Mouse (Mus musculus): ENCODE data around the gene Ly6g6f. TPM values are rescaled to one million over a fixed set of nuclear protein-coding genes. Genes with fewer than 3 reads are reported as not detected.
A peak's percentile ranks its signal among the peaks of the same experiment; 100 is the strongest.

Ly6g6f gene
- polyA plus RNA-seq, 1 experiment = not detected

DNA sequence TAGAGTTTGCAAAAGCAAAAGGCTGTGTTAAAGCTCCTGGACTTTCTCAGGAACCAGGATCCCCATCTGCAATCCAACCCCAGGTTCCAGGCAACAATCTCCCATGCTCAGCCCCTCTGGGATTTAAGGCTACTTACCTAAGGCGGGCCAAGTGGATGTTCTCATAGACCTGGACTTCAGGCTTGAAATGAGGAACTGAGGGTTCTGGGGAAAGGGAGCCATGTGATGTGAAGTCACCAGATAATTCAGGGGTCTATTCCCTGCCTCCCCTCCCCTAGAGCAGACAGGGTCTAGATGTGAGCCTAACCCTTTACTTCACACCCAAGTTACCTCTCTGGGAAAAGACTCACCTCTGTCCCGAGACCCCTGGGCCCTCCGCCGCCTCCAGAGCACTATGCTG lies 4.7 kb downstream of the Ly6g6f start:
- no peak overlapping the region for H3K27ac ChIP-seq (ENCODE audit: insufficient read depth, low read length)
- TF ChIP-seq CTCF (IDR thresholded peaks at IDR 0.05; ENCODE audit: borderline replicate concordance, insufficient read depth, low read length) (no peak), POLR2A (IDR thresholded peaks at IDR 0.05; ENCODE audit: low read depth, low read length) (no peak)
- no peaks in the 10 kb centered on the region for H3K4me1 ChIP-seq (ENCODE audit: control insufficient read depth, insufficient read depth, low read length)

DNA sequence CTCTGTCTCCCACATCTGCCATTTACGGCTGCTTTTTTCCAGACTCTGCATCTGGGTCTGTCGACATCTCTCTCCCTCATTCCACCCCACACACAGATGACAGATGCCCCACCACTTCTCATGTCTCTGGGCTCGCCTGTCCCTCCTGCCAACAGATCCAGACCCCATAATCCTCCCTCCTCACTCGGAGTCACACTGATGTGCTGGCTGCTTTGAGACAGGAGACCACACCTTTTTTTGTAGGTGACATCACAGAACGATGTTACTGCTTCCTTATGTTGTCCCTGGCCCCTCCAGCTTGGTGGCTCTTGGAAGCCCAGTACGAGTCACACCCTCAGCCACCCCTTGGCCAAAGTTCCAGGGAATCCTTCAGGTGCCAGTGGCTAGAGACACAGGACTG lies 5.2 kb downstream of the Ly6g6f start:
- TF ChIP-seq CTCF (IDR thresholded peaks at IDR 0.05; ENCODE audit: borderline replicate concordance, insufficient read depth, low read length) (no peak), POLR2A (IDR thresholded peaks at IDR 0.05; ENCODE audit: low read depth, low read length) (no peak)
- Histone ChIP-seq H3K4me3 (ENCODE audit: insufficient read depth, low read length) (no peak overlapping the region), H3K27ac (ENCODE audit: insufficient read depth, low read length) (no peak overlapping the region), H3K4me1 (ENCODE audit: control insufficient read depth, insufficient read depth, low read length) (no peaks in the 10 kb centered on the region)

More for the DNA sequence above, 4.7 kb downstream of the Ly6g6f start:
- no peak overlapping the region for H3K4me3 ChIP-seq (ENCODE audit: insufficient read depth, low read length)

DNA sequence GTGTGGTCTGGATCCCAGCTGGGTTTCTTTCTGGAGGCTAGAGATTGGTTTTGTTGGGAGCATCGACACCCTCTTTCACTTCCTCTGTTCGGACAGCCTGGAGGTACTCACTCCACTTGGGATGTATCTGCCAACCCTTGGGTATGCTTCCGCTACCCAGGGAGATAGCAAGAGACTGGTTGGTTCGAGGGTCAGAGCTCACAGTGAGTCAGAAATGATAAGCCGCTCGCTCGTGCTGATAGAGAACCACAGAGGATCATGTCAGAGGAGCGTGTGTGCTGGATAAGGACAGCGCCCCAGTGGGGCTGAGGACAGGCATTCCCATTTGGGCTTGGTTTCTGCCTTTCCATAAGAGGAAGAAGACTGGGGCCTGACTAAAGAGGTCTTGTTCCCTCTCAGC lies 5.6 kb downstream of the Ly6g6f start:
- Histone ChIP-seq H3K4me3 (ENCODE audit: insufficient read depth, low read length) (no peak overlapping the region), H3K27ac (ENCODE audit: insufficient read depth, low read length) (no peak overlapping the region), H3K4me1 (ENCODE audit: control insufficient read depth, insufficient read depth, low read length) (no peaks in the 10 kb centered on the region)
- no peak for TF ChIP-seq POLR2A (IDR thresholded peaks at IDR 0.05; ENCODE audit: low read depth, low read length)
- TF ChIP-seq CTCF (IDR thresholded peaks at IDR 0.05; ENCODE audit: borderline replicate concordance, insufficient read depth, low read length) = no peak

DNA sequence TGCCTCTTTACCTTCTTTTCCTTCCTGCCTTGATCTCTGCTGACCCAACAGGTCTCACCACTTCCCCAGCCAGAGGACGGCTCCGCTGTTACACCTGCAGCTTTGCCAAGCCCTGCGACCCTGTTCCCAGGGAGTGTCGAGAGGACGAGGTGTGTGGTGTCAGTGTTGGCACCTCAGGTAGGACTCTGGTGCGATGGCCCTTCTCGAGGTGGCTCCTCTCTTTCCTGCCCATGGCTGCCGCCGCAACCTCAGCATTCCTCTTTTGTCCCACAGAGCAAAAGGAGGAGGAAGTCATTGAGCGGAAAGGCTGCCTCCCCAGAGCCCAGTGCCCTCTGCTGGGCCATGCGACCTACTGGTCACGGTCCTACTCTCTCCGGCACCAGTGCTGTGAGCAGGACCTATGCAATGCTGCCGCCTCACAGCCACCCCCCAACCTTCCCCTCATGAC lies 7.6 kb downstream of the Ly6g6f start, which contains the start of gene Ly6g6d:
TSS of gene Ly6g6d (minus strand) at position 280 of the 448 bp plus-strand sequence.
- no peaks in the 10 kb centered on the region for H3K4me1 ChIP-seq (ENCODE audit: control insufficient read depth, insufficient read depth, low read length)
- TF ChIP-seq POLR2A (IDR thresholded peaks at IDR 0.05; ENCODE audit: low read depth, low read length) (no peak), CTCF (IDR thresholded peaks at IDR 0.05; ENCODE audit: borderline replicate concordance, insufficient read depth, low read length) (peak; percentile 37; the same call in 1 of the 2 replicates)
- H3K4me3 ChIP-seq (ENCODE audit: insufficient read depth, low read length) = no peak within 1 kb of the TSS
- no peak within 1 kb of the TSS for H3K27ac ChIP-seq (ENCODE audit: insufficient read depth, low read length)

DNA sequence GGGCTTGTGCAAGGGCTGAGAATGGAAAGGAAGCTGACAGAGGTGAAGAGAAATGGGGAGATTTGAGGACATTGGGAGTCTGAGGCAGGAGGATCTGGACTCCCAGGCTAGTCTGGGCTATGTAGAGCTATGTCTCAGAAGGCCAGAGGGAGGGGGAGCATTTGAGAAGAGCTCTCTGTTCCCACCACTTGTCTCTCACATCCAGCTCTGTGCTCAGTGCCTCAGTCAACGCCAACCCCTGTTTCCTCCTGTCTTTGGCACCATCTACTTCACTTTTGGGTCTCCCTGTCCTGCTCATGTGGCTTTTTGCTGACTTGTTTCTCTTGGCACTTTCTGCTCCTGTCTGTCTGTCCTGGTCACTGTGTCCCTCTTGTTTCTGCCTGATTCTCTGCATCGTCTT lies 8.1 kb downstream of the Ly6g6f start:
- Histone ChIP-seq H3K4me3 (ENCODE audit: insufficient read depth, low read length) (no peak overlapping the region), H3K4me1 (ENCODE audit: control insufficient read depth, insufficient read depth, low read length) (no peaks in the 10 kb centered on the region), H3K27ac (ENCODE audit: insufficient read depth, low read length) (no peak overlapping the region)
- TF ChIP-seq CTCF (IDR thresholded peaks at IDR 0.05; ENCODE audit: borderline replicate concordance, insufficient read depth, low read length) (no peak), POLR2A (IDR thresholded peaks at IDR 0.05; ENCODE audit: low read depth, low read length) (no peak)

DNA sequence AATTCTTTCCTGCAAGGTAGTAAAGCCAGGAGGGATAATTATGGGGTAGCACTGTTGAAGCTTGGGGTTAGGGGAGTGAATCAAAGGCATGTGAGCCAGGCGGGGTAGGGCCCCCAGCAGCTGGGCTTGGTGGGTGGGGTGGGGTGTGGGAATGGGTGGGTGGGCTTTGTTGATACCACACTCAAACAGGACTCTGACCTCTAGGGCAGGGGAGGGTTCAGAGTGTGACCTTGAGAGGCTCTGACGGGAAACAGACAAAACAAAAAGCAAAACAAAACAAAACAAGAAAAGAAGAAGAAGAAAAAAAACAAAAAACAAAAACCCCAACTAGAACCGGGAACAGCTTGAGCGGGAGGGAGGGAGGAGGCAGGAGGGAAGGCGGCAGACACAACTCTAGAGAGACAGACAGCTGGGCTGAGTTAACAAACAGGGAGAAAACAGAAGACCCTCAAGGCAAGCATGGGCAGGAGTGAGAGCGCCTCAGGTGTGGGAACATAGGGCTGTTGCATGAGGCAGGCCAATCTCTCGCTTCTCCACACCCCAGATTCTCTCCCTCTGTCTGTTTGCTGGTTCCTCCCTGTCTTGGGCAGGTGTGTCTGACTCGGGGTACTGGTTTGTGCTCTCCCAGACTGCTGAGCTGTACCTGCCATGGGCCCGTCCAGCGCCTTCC lies 8.8 kb downstream of the Ly6g6f start, which contains the start of gene Ly6g6e:
TSS of gene Ly6g6e (plus strand) at position 396 of the 670 bp plus-strand sequence.
- H3K4me3 ChIP-seq (ENCODE audit: insufficient read depth, low read length) = no peak within 1 kb of the TSS
- H3K27ac ChIP-seq (ENCODE audit: insufficient read depth, low read length) = no peak within 1 kb of the TSS
- no peak for TF ChIP-seq POLR2A (IDR thresholded peaks at IDR 0.05; ENCODE audit: low read depth, low read length)
- no peaks in the 10 kb centered on the region for H3K4me1 ChIP-seq (ENCODE audit: control insufficient read depth, insufficient read depth, low read length)

DNA sequence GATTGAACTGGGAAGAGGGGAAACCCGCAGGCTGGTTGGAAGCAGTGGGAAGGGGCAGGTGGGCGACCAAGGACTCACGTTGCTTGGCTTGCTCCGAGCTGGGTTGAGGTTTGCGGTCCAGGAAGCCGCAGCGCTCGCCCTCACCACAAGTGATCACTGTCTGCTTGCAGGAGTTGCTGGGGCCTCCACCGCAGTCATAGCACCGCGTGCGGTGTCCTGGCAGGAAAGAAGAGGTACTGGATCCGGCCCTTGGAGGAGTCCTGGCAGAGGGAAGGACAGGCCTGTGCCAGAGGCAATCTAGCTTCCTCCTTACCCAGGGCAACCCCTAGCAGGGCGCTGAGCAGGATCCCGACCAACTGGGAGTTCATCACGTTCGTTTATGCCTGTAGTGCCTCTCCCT lies 11.3 kb downstream of the Ly6g6f start:
- H3K4me3 ChIP-seq (ENCODE audit: insufficient read depth, low read length) = no peak overlapping the region
- no peaks in the 10 kb centered on the region for H3K4me1 ChIP-seq (ENCODE audit: control insufficient read depth, insufficient read depth, low read length)
- H3K27ac ChIP-seq (ENCODE audit: insufficient read depth, low read length) = no peak overlapping the region
- TF ChIP-seq CTCF (IDR thresholded peaks at IDR 0.05; ENCODE audit: borderline replicate concordance, insufficient read depth, low read length) (no peak), POLR2A (IDR thresholded peaks at IDR 0.05; ENCODE audit: low read depth, low read length) (no peak)

DNA sequence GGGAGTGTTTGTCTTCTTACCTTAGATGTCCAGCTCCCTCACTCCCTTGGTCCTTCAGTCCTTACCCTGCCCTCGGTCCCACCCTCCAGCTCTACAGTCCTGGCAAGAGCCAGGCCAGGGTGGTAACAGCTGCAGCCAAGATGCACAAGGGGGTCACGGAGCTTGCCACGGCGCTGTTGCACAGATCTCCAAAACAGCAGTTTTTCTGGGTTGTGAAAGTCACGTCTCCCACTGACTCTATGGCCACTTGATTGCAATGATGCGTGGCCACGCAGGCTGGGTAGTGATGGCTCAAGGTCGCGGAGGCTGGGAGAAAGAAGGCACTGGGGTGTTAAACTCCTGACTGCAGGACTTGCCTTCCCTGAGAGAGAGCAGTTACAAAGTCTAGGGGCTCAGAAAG lies 14.0 kb downstream of the Ly6g6f start:
- Histone ChIP-seq H3K27ac (ENCODE audit: insufficient read depth, low read length) (no peak overlapping the region), H3K4me3 (ENCODE audit: insufficient read depth, low read length) (no peak overlapping the region), H3K4me1 (ENCODE audit: control insufficient read depth, insufficient read depth, low read length) (no peaks in the 10 kb centered on the region)
- TF ChIP-seq POLR2A (IDR thresholded peaks at IDR 0.05; ENCODE audit: low read depth, low read length) (no peak), CTCF (IDR thresholded peaks at IDR 0.05; ENCODE audit: borderline replicate concordance, insufficient read depth, low read length) (no peak)

DNA sequence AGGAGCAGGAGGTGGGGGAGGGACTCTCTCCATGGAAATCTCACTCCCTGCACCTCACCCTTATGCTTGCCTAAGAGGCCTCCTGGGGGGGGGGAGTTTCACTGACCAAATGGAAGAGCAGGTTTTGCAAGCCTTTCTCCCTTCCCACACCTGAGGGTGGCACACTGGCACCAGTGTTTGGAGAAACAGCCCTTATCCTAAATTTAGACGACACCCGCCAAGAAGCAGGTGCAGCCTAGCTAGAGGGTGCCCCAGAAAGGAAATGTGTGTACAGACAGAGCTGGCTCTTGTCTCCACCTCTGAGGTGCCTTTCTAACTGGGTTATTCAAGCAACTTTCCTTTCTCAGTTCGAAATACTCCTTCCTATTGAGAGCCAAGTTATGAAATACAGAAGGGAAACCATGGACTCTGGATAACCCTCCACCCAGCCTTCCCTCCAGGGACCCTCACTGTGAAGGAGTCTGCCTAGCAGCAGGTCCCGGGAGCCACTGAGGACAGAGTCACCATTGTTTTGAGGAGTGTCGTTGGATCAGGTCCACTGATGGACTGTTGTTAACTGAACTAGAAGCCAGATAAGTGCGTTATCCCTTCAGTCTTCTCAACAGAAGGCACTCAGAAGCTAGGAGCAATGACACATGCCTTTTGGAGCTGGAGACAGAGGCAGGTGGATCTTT lies 14.7 kb downstream of the Ly6g6f start:
- Histone ChIP-seq H3K4me3 (ENCODE audit: insufficient read depth, low read length) (no peak overlapping the region), H3K4me1 (ENCODE audit: control insufficient read depth, insufficient read depth, low read length) (no peaks in the 10 kb centered on the region), H3K27ac (ENCODE audit: insufficient read depth, low read length) (no peak overlapping the region)
- TF ChIP-seq POLR2A (IDR thresholded peaks at IDR 0.05; ENCODE audit: low read depth, low read length) = no peak
- no peak for TF ChIP-seq CTCF (IDR thresholded peaks at IDR 0.05; ENCODE audit: borderline replicate concordance, insufficient read depth, low read length)

DNA sequence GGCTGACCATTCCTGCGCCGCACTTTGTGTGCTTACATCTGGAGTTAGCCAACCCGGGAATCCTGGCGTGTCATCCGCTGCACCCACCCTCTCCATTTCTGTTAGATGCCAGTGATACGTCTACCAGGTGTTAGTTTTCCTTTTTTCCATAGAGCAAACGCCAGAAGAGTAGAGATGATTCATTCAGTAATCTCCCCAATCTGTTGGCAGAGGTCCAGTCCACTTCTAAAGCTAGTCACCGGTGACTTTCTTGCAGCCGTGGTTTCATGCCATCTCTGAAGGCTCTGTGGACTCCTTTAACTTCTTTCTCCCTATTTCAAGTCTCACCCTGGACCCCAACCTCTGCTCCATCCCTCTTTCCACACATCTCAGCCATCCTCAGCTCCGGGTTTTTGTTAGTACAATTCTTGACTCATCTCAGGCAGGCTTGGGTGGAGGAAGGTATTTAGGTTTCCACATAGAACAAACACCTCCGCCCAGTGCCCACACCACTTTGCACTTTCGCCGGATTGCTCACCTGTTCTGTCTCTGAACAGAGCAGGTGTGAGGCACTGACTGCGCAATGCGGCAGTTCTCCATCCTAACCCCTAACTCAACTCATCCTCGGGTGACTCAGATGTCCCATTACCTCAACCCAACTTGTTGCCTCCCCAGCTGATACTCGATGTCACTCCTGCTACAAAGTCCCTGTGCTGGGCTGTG lies 17.0 kb downstream of the Ly6g6f start:
- no peak overlapping the region for H3K27ac ChIP-seq (ENCODE audit: insufficient read depth, low read length)
- no peaks in the 10 kb centered on the region for H3K4me1 ChIP-seq (ENCODE audit: control insufficient read depth, insufficient read depth, low read length)
- TF ChIP-seq CTCF (IDR thresholded peaks at IDR 0.05; ENCODE audit: borderline replicate concordance, insufficient read depth, low read length) (no peak), POLR2A (IDR thresholded peaks at IDR 0.05; ENCODE audit: low read depth, low read length) (no peak)
- H3K4me3 ChIP-seq (ENCODE audit: insufficient read depth, low read length) = no peak overlapping the region
